Mouse (Mus musculus) spleen, adult 2 months (tissue): ENCODE data around the gene Gm20388.

ENCODE experiments used
- CTCF ChIP-seq: fragments of 200-500 bp; IDR thresholded peaks from 2 replicates; pipeline ENCODE4 v1.5.1; 2011; ENCODE audit warnings: mild to moderate bottlenecking, inconsistent platforms; ENCODE audit not compliant: insufficient read depth, insufficient read length, insufficient replicate concordance; ENCODE audit errors: extremely low read depth
- POLR2A ChIP-seq: fragments of 200-500 bp; IDR thresholded peaks from 2 replicates; pipeline ENCODE4 v1.6.1; 2011; ENCODE audit warnings: low read depth, low read length, inconsistent platforms

- TF ChIP-seq CTCF (peak; percentile 62; the same call in 1 of the 2 replicates), POLR2A (no peak)
Observed at GRCm38 (mm10) chr8:120572534-120572933, 661.9 kb downstream of the Gm20388 start.
